Mouse (Mus musculus) liver, postnatal 0 days (tissue): ENCODE data around the gene Inpp5e. TPM values are rescaled to one million over a fixed set of nuclear protein-coding genes. Genes with fewer than 3 reads are reported as not detected.
"Not testable (repeated sequence)": the region's sequence is repeated elsewhere in the genome, so short reads cannot be mapped to it uniquely, and the experiment has no call there.

Experiments used
- ATAC-seq: fragments of 200-750 bp; cut with Nextera tagmentation; 2 replicates; pipeline ENCODE4 v1.8.0; 2017; ENCODE audit warnings: mild to moderate bottlenecking, moderate library complexity
- DNase-seq: peaks from one replicate; pipeline ENCODE4 v3.0.0-alpha.2; 2016
- H3K27ac ChIP-seq: fragments of 300-500 bp; sonication (generic); 2 replicates; pipeline ENCODE4 v1.5.1; 2014; ENCODE audit warnings: antibody characterized with exemption, moderate library complexity, mild to moderate bottlenecking, low read depth
- H3K27me3 ChIP-seq: fragments of 300-500 bp; sonication (generic); 2 replicates; pipeline ENCODE4 v1.6.1; 2014; ENCODE audit warnings: low read length, control low read depth, mixed read lengths; ENCODE audit not compliant: insufficient read depth
- H3K36me3 ChIP-seq: fragments of 300-500 bp; sonication (generic); replicated peaks from 2 replicates; pipeline ENCODE4 v1.6.1; 2014; ENCODE audit warnings: mild to moderate bottlenecking, control low read depth, low read length, moderate library complexity, mixed read lengths; ENCODE audit not compliant: insufficient read depth
- H3K4me1 ChIP-seq: fragments of 300-500 bp; sonication (generic); 2 replicates; pipeline ENCODE4 v1.6.1; 2014; ENCODE audit warnings: antibody characterized with exemption, mild to moderate bottlenecking, control low read depth; ENCODE audit not compliant: insufficient read depth
- H3K4me2 ChIP-seq: fragments of 300-500 bp; sonication (generic); 2 replicates; pipeline ENCODE4 v1.6.1; 2014; ENCODE audit warnings: low read depth, mild to moderate bottlenecking, low read length, moderate library complexity, mixed read lengths
- H3K4me3 ChIP-seq: fragments of 300-500 bp; sonication (generic); 2 replicates; pipeline ENCODE4 v1.5.1; 2014; ENCODE audit warnings: low read depth, low read length
- H3K9ac ChIP-seq: fragments of 300-500 bp; sonication (generic); replicated peaks from 2 replicates; pipeline ENCODE4 v1.6.1; 2014; ENCODE audit warnings: mild to moderate bottlenecking, moderate library complexity
- H3K9me3 ChIP-seq: fragments of 300-500 bp; sonication (generic); 2 replicates; pipeline ENCODE4 v1.6.1; 2016; ENCODE audit warnings: mild to moderate bottlenecking, control low read depth, low read length, mixed read lengths
- CTCF ChIP-seq: sonication (generic); IDR thresholded peaks from 2 replicates; pipeline ENCODE4 v1.5.1; 2016; ENCODE audit warnings: antibody characterized with exemption, low read depth
- EP300 ChIP-seq: IDR thresholded peaks from 2 replicates; pipeline ENCODE4 v1.6.1; 2016; ENCODE audit warnings: antibody characterized with exemption, low read depth, mild to moderate bottlenecking
- WGBS: fragments of 180-500 bp; shearing (Covaris S2); extraction: QIAGEN DNeasy Blood & Tissue Kit; methylation state at CpG from one replicate; pipeline ENCODE4 v1.1.7; 2014; ENCODE audit not compliant: insufficient replicate concordance; 5-methylcytosine and 5-hydroxymethylcytosine counted together
- polyA plus RNA-seq: library from polyadenylated mRNA; unstranded; fragments of >200 nt; fragmentation: Nextera tagmentation; extraction: Ambion mirVana; gene quantifications from 2 replicates; pipeline ENCODE4 v1.2.1, GENCODE M21; 2015

Gene Inpp5e
- polyA plus RNA-seq, 1 experiment from 2014 or later, result 3.4 TPM

DNA sequence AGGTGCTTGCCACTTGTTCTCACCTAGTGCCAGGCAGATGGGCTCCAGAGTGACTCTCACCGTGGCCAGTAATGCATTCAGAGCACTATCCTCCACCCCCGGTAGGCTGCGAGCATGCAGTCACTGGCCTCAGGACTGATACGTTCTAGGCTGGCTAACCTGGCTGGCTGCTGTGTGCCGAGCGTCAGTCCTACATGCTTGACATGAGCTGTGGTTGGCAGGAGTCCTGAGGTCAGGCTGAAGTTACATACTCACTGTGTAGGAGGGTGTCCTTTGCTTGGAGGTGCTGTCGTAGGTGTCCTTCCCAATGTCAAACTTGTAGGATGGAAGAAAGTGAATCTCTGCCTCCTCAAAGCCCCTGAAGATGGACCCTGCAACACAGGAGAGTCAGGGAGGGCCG is 10.0 kb downstream of the Inpp5e start:
- no peak overlapping the region for H3K9ac ChIP-seq
- no peak overlapping the region for H3K27ac ChIP-seq
- no peak overlapping the region for H3K4me3 ChIP-seq
- H3K36me3 ChIP-seq, result peaks cover 75% of the 10 kb centered on the region
- ATAC-seq, result no peak
- H3K4me1 ChIP-seq, result no peaks in the 10 kb centered on the region
- H3K4me2 ChIP-seq, result no peak overlapping the region
- H3K9me3 ChIP-seq, result no peaks in the 10 kb centered on the region
- DNase-seq, result no peak
- 80% methylated on average over 8 of the region's 8 CpGs for WGBS
- H3K27me3 ChIP-seq, result no peaks in the 10 kb centered on the region
- no peak for TF ChIP-seq CTCF
- no peak for TF ChIP-seq EP300

DNA sequence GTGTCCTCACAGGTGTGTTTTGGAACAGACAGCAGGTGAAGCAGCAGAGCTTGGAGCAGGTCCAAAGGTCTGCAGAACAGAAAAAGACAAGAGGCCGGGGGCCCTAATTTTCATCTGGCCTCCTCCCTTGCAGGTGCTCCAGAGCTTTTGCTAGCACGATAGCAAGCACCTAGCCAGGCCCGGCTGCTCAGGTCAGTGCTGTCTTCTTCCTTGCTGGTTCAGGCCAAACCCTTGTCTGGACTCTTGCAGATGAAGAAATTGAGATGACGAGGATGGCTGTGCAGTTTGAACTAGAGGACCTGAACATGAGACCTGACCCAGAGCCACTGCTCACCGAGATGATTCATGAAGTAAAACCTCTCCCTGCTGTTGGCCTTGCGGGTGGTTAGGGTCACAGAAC is 17.4 kb downstream of the Inpp5e start:
- Histone ChIP-seq H3K36me3 (peaks cover 70% of the 10 kb centered on the region), H3K4me3 (no peak overlapping the region), H3K9me3 (no peaks in the 10 kb centered on the region), H3K27me3 (no peaks in the 10 kb centered on the region), H3K9ac (no peak overlapping the region), H3K27ac (no peak overlapping the region), H3K4me1 (peaks cover 13% of the 10 kb centered on the region), H3K4me2 (no peak overlapping the region)
- TF ChIP-seq EP300, result no peak
- no peak for TF ChIP-seq CTCF
- 88% methylated on average over 6 of the region's 6 CpGs for WGBS
- DNase-seq (no peak), ATAC-seq (no peak)

DNA sequence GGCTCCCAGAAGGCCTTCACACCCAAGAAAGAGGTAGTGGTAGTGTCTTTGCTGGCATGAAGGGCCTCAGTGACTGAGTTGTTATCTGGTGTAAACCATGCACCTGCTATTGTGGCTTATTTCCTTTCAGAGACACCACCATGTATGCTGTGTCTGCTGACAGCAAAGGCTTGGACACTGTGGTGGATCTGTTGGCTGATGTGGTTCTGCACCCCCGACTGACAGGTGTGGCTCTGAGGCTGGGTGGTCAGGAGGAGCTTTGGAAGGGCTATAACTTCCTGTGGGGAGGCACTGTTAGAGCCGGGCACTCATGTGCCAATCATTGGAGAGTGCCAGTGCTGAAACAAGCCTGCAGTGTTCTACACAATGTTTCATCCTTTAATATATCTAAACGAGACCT is 18.0 kb downstream of the Inpp5e start:
- 63% methylated on average over 3 of the region's 3 CpGs for WGBS
- Histone ChIP-seq H3K9me3 (no peaks in the 10 kb centered on the region), H3K4me1 (peaks cover 13% of the 10 kb centered on the region), H3K4me3 (no peak overlapping the region), H3K36me3 (peaks cover 69% of the 10 kb centered on the region), H3K27me3 (no peaks in the 10 kb centered on the region), H3K27ac (no peak overlapping the region), H3K4me2 (no peak overlapping the region), H3K9ac (no peak overlapping the region)
- ATAC-seq (no peak), DNase-seq (no peak)
- TF ChIP-seq EP300 (no peak), CTCF (no peak)

DNA sequence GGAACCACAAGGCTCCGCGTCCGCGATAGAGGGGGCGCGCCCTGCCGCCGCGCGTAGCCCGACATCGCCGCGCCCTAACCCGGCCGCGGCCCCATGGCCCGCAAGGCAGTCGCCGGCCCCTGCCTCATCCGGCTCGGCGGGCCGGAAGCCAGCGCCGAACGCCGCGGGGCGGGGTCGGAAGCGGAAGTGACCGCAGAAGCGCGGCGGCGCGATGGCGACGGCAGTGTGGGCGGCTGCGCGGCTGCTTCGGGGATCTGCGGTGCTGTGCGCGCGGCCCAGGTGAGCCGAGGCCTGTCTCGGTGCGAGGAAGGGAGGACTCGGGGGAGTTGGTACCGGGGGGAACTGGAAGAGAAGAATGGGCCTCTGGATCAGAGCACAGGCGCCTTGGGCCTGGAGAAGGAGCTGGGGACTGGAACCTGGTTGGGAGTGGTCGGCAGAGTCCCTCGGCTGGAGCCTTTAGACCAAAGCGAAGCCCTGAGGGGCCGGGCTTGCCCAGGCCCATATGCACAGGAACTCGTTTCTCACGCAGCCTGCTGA is 19.8 kb downstream of the Inpp5e start, which contains the start of the genes Entr1 and Pmpca:
Entr1 (minus strand) TSS at position 163 of the 537 bp plus-strand sequence.
Pmpca (plus strand) TSS at position 186 of the 537 bp plus-strand sequence.
- peaks cover 68% of the 10 kb centered on the region for H3K36me3 ChIP-seq
- H3K4me1 ChIP-seq, result peaks cover 13% of the 10 kb centered on the region
- TF ChIP-seq EP300 (no peak), CTCF (no peak)
- H3K4me3 ChIP-seq, result peak within 1 kb of the TSS; percentile 92
- H3K4me2 ChIP-seq, result peak within 1 kb of the TSS; percentile 94
- 0% methylated on average over 36 of the region's 60 CpGs for WGBS
- peak; percentile 93 for ATAC-seq
- peak; percentile 91 for DNase-seq
- H3K27me3 ChIP-seq, result no peaks in the 10 kb centered on the region
- peak within 1 kb of the TSS; percentile 96 for H3K9ac ChIP-seq
- peak within 1 kb of the TSS; percentile 67 for H3K27ac ChIP-seq
- no peaks in the 10 kb centered on the region for H3K9me3 ChIP-seq

DNA sequence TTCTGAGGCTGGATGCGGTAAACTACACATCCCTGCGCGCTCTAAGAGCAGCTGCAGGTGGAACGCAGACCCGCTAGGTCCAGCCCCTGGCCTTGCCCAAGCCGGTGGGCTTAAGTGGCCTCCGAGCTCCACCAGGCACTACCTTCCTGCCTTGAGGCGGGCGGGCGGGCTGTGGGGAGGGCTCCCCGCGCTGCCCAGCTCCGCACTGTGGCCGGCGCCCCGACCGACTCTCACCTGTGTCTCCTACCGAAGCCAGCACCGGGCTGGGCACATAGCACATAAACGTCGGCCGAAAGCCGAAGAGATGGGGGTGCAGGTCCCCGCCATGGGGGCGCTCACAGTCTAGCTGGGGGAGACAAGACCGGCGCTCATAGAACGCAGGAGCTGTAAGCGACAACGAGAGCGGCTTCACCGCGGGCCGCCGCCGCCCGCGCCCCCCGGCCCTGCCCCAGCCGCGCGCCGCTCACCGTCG is 20.3 kb downstream of the Inpp5e start:
- no peak for TF ChIP-seq EP300
- no peak for TF ChIP-seq CTCF
- peak overlapping the region; percentile 67 for H3K27ac ChIP-seq
- no peaks in the 10 kb centered on the region for H3K9me3 ChIP-seq
- WGBS, result 3% methylated on average over 31 of the region's 45 CpGs
- no peak for DNase-seq
- peaks cover 13% of the 10 kb centered on the region for H3K4me1 ChIP-seq
- ATAC-seq, result peak; percentile 71
- peak overlapping the region; percentile 96 for H3K9ac ChIP-seq
- peaks cover 68% of the 10 kb centered on the region for H3K36me3 ChIP-seq
- no peaks in the 10 kb centered on the region for H3K27me3 ChIP-seq
- peak overlapping the region; percentile 92 for H3K4me3 ChIP-seq
- peak overlapping the region; percentile 94 for H3K4me2 ChIP-seq

DNA sequence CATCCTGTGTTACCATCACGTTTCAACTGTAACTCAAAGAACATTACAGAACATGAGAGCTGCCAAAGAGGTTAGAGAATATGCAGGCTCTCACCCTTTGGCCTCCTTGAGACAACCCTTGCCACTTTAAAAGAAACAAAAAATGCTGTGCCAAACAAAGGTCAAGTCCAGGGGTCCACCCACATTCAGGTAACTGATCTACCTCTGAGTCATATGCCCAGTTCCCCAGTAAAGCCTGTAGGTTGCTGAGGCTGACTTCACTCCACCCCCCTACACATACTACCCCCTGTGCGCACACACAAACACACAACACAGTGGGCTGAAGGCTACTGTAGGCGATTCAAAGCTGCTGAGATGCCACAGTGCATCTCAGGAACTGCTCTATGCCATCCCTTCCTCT is 21.3 kb downstream of the Inpp5e start:
- H3K36me3 ChIP-seq, result peaks cover 61% of the 10 kb centered on the region

DNA sequence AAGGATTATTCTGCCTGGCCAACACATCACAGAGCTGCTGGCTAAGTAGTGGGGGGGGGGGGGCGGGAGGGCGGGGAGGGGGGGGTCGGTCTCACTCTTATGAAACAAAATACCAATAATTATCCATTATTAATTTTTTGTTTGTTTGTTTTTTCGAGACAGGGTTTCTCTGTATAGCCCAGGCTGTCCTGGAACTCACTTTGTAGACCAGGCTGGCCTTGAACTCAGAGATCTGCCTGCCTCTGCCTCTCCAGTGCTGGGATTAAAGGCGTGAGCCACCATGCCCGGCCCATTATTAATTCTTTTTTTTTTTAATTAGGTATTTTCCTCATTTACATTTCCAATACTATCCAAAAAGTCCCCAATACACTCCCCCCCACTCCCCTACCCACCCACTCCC is 28.1 kb downstream of the Inpp5e start:
- not testable (repeated sequence) for H3K27me3 ChIP-seq, ATAC-seq, H3K27ac ChIP-seq, H3K9me3 ChIP-seq, H3K4me1 ChIP-seq, DNase-seq
- 26% methylated on average over 6 of the region's 6 CpGs for WGBS
- peaks cover 57% of the 10 kb centered on the region for H3K36me3 ChIP-seq
- peak overlapping the region; percentile 99 for H3K4me2 ChIP-seq
- H3K4me3 ChIP-seq, result peak overlapping the region; percentile 82
- H3K9ac ChIP-seq, result peak overlapping the region; percentile 83; the same call in 1 of the 2 replicates

More for the DNA sequence above, 21.3 kb downstream of the Inpp5e start:
- Histone ChIP-seq H3K9ac (peak overlapping the region; percentile 30), H3K9me3 (no peaks in the 10 kb centered on the region), H3K4me3 (0 out of 2 replicates have a peak overlapping the region, but pooled peaks have one; percentile 92), H3K4me1 (peaks cover 13% of the 10 kb centered on the region), H3K27me3 (no peaks in the 10 kb centered on the region), H3K4me2 (peak overlapping the region; percentile 94), H3K27ac (no peak overlapping the region)
- ATAC-seq (no peak), DNase-seq (no peak)
- WGBS, result 74% methylated on average over 3 of the region's 3 CpGs
- TF ChIP-seq EP300 (no peak), CTCF (no peak)
